Mouse (Mus musculus) midbrain, embryonic 11.5 days (tissue): ENCODE results near the gene Slc5a6. TPM values are rescaled to one million over a fixed set of nuclear protein-coding genes. Genes with fewer than 3 reads are reported as not detected.

Source experiments
- ATAC-seq: fragments of 200-750 bp; cut with Nextera tagmentation; 2 replicates; pipeline ENCODE4 v1.8.0; 2017; ENCODE audit warnings: moderate TSS enrichment, moderate library complexity; ENCODE audit not compliant: low FRiP score
- DNase-seq: peaks from one replicate; pipeline ENCODE4 v3.0.0; 2015; ENCODE audit warnings: low spot score; ENCODE audit errors: missing footprints
- H3K27ac ChIP-seq: fragments of 300-500 bp; sonication (generic); 2 replicates; pipeline ENCODE4 v1.5.1; 2014; ENCODE audit warnings: low read depth, low read length
- H3K27me3 ChIP-seq: fragments of 300-500 bp; sonication (generic); 2 replicates; pipeline ENCODE4 v1.6.1; 2014; ENCODE audit warnings: mild to moderate bottlenecking, low read length, moderate library complexity, mixed read lengths; ENCODE audit not compliant: control insufficient read depth, insufficient read depth
- H3K36me3 ChIP-seq: fragments of 300-500 bp; sonication (generic); 2 replicates; pipeline ENCODE4 v1.6.1; 2014; ENCODE audit warnings: mild to moderate bottlenecking, low read length, moderate library complexity, mixed read lengths; ENCODE audit not compliant: control insufficient read depth, insufficient read depth
- H3K4me1 ChIP-seq: fragments of 300-500 bp; sonication (generic); 2 replicates; pipeline ENCODE4 v1.6.1; 2014; ENCODE audit warnings: low read length; ENCODE audit not compliant: control insufficient read depth, insufficient read depth
- H3K4me2 ChIP-seq: fragments of 300-500 bp; sonication (generic); 2 replicates; pipeline ENCODE4 v1.6.1; 2014; ENCODE audit warnings: mild to moderate bottlenecking, moderate library complexity
- H3K4me3 ChIP-seq: fragments of 300-500 bp; sonication (generic); 2 replicates; pipeline ENCODE4 v1.5.1; 2014; ENCODE audit warnings: low read depth, low read length
- H3K9ac ChIP-seq: fragments of 300-500 bp; sonication (generic); 2 replicates; pipeline ENCODE4 v1.6.1; 2014; ENCODE audit warnings: low read length
- H3K9me3 ChIP-seq: fragments of 300-500 bp; sonication (generic); 2 replicates; pipeline ENCODE4 v1.6.1; 2016; ENCODE audit warnings: low read length; ENCODE audit not compliant: control insufficient read depth
- WGBS: fragments of 180-500 bp; shearing (Covaris S2); extraction: QIAGEN DNeasy Blood & Tissue Kit; methylation state at CpG from one replicate; pipeline ENCODE4 v1.1.7; 2014; 5-methylcytosine and 5-hydroxymethylcytosine counted together
- polyA plus RNA-seq: library from polyadenylated mRNA; unstranded; fragments of >200 nt; fragmentation: Nextera tagmentation; extraction: Ambion mirVana; gene quantifications from 2 replicates; pipeline ENCODE4 v1.2.1, GENCODE M21; 2014

Slc5a6 gene
- polyA plus RNA-seq, 1 experiment from 2014 or later: 7.3 TPM

DNA sequence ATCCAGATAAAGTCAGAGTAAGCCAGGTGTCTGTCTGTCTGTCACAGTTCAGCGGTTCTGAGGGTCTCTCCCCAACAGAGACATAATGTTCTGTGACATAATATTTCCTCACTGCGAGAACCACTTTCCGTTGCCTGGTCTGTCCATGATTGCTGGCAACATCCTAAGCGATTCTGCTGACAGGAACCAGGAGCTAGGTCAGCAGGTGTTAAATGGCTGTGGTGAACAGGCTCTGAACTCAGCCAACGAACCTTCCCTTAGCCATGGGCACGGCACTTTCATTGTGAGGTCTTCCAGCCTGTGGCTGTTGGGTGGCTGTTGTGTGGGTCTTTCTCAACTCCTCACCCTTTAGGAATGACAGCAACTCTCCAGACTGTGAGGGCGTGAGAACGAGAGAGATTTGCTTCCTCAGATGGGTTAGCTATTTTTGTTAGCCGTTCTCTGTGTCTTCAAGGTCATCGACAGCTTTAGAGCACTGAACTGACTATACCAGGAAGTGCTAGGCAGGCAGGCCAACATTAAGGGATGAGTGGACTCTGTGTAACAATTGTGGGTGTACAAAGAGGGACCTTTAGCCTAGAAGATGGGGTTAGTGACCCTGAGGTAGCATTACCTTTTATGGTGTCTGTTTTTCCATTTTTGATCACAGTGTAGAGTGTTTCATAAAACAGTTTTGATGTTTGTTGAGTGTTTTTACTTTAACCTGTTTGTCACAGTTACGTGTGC lies 53.7 kb downstream of the Slc5a6 start:
- Histone ChIP-seq H3K4me1 (no peaks in the 10 kb centered on the region), H3K4me3 (no peak overlapping the region), H3K27me3 (no peaks in the 10 kb centered on the region), H3K27ac (no peak overlapping the region), H3K9me3 (no peaks in the 10 kb centered on the region), H3K36me3 (no peaks in the 10 kb centered on the region), H3K4me2 (no peak overlapping the region), H3K9ac (no peak overlapping the region)
- ATAC-seq (no peak), DNase-seq (no peak)
- WGBS: 76% methylated on average over 11 of the region's 11 CpGs

DNA sequence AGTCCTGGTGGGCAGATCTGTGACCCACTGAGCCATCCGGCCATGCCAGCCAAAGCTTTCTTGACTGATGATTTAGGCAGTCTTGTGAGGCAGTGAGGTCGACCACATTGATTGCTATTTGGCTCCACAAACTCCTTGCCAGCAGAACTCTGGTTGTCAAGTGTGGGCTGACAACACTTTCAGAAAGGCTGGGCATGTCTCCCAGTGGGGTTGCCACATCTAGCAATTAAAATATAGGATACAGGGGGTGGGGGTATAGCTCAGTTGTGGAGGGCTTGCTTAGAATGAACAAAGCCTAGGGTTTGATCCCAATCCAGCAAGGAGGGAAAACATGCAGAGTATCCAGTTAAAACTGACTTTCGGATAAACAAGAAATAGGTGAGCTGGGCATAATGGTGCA lies 54.6 kb downstream of the Slc5a6 start:
- H3K4me2 ChIP-seq: no peak overlapping the region
- no peaks in the 10 kb centered on the region for H3K4me1 ChIP-seq
- no peak overlapping the region for H3K9ac ChIP-seq
- H3K9me3 ChIP-seq: no peaks in the 10 kb centered on the region
- no peaks in the 10 kb centered on the region for H3K36me3 ChIP-seq
- no peak for DNase-seq
- H3K27ac ChIP-seq: no peak overlapping the region
- H3K27me3 ChIP-seq: no peaks in the 10 kb centered on the region
- no peak for ATAC-seq
- WGBS: 71% methylated on average over 3 of the region's 3 CpGs
- no peak overlapping the region for H3K4me3 ChIP-seq

DNA sequence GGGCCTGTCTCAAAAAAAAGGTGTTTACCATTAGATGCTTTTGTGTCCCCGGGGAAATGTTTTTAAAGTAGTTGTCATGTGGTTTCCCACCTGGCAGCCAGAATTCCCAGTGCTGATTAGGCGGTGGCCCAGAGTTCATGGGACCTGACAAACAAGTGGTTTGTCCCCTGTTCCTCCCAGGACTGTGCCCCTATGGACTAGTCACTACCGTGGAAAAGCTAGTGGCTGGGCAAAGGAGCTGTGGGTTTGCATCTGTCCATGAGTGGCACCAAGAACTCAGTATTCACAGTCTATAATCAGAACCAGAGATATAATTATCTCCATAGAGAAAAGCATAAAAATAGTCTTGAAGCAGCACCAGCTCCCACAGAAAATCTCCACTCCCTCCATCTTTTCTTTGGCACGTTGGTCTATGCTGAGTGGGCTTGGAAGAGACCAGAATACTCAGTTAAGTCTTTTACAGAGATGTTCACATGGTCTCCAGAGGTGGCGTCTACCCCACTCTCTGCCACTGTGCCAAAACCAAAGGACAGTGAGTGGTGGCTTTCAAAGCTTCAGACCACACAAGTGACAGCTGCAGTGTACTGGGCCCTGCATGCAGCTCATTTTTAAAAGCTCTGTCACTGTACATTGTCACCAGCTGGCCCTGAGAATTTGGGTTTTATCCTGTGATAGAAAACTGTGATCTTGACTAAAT lies 55.6 kb downstream of the Slc5a6 start:
- Histone ChIP-seq H3K4me3 (no peak overlapping the region), H3K9me3 (no peaks in the 10 kb centered on the region), H3K27ac (no peak overlapping the region), H3K4me2 (no peak overlapping the region), H3K36me3 (no peaks in the 10 kb centered on the region), H3K9ac (no peak overlapping the region), H3K27me3 (no peaks in the 10 kb centered on the region), H3K4me1 (no peaks in the 10 kb centered on the region)
- DNase-seq (no peak), ATAC-seq (no peak)
- WGBS: 82% methylated on average over 5 of the region's 5 CpGs

Other genes with a start within 250 kb of the Slc5a6 start
- gene Mapre3, start 234.3 kb downstream of the Slc5a6 start, polyA plus RNA-seq: 35.0 and 40.5 TPM in 2 replicates
- 32.5 and 35.4 TPM in 2 replicates for gene Tmem214, start 180.9 kb downstream of the Slc5a6 start, polyA plus RNA-seq
- gene Agbl5, start 160.2 kb downstream of the Slc5a6 start, polyA plus RNA-seq: 22.0 and 22.3 TPM in 2 replicates
- gene Ost4, start 141.1 kb downstream of the Slc5a6 start, polyA plus RNA-seq: 340 and 376 TPM in 2 replicates
- gene Emilin1, start 135.5 kb downstream of the Slc5a6 start, polyA plus RNA-seq: 28.1 and 30.3 TPM in 2 replicates
- gene Khk, start 127.5 kb downstream of the Slc5a6 start, polyA plus RNA-seq: 4.6 and 6.9 TPM in 2 replicates
- gene Cgref1, start 103.3 kb downstream of the Slc5a6 start, polyA plus RNA-seq: 6.7 and 8.5 TPM in 2 replicates
- 89.4 and 91.0 TPM in 2 replicates for gene Preb, start 88.6 kb downstream of the Slc5a6 start, polyA plus RNA-seq
- not detected in 2 replicates for gene Tcf23, start 80.3 kb downstream of the Slc5a6 start, polyA plus RNA-seq
- 105 and 107 TPM in 2 replicates for gene Atraid, start 612 bp downstream of the Slc5a6 start, polyA plus RNA-seq
- gene Cad, start 5.9 kb upstream of the Slc5a6 start, polyA plus RNA-seq: 20.5 and 22.2 TPM in 2 replicates
- not detected in 2 replicates for gene Dnajc5g, start 57.4 kb upstream of the Slc5a6 start, polyA plus RNA-seq
- 6.9 and 7.2 TPM in 2 replicates for gene Slc30a3, start 59.3 kb upstream of the Slc5a6 start, polyA plus RNA-seq
- not detected in 2 replicates for gene Trim54, start 67.8 kb upstream of the Slc5a6 start, polyA plus RNA-seq
- gene Ucn, start 89.9 kb upstream of the Slc5a6 start, polyA plus RNA-seq: not detected in 2 replicates
- gene Mpv17, start 105.3 kb upstream of the Slc5a6 start, polyA plus RNA-seq: 48.7 and 49.8 TPM in 2 replicates
- gene Gm29609, start 131.0 kb upstream of the Slc5a6 start, polyA plus RNA-seq: 0.78 and 1.9 TPM in 2 replicates
- 71.9 and 72.5 TPM in 2 replicates for gene Gtf3c2, start 131.2 kb upstream of the Slc5a6 start, polyA plus RNA-seq
- 150 and 155 TPM in 2 replicates for gene Snx17, start 144.3 kb upstream of the Slc5a6 start, polyA plus RNA-seq
- gene Eif2b4, start 144.5 kb upstream of the Slc5a6 start, polyA plus RNA-seq: 62.0 and 63.9 TPM in 2 replicates
- gene Zfp513, start 153.4 kb upstream of the Slc5a6 start, polyA plus RNA-seq: 4.2 and 6.5 TPM in 2 replicates
- gene Ppm1g, start 171.8 kb upstream of the Slc5a6 start, polyA plus RNA-seq: 156 and 164 TPM in 2 replicates
- gene Nrbp1, start 191.9 kb upstream of the Slc5a6 start, polyA plus RNA-seq: 147 and 148 TPM in 2 replicates
- gene Gm9970, start 192.3 kb upstream of the Slc5a6 start, polyA plus RNA-seq: 1.3 TPM in 1 of 2 replicates, not detected in the other
- 2.6 and 3.4 TPM in 2 replicates for gene Krtcap3, start 202.8 kb upstream of the Slc5a6 start, polyA plus RNA-seq
- 25.6 and 31.9 TPM in 2 replicates for gene Ift172, start 242.2 kb upstream of the Slc5a6 start, polyA plus RNA-seq
- gene Fndc4, start 247.2 kb upstream of the Slc5a6 start, polyA plus RNA-seq: 43.3 and 54.0 TPM in 2 replicates
- gene Gckr, start 248.5 kb upstream of the Slc5a6 start, polyA plus RNA-seq: 0.11 and 0.22 TPM in 2 replicates